Mouse (Mus musculus): Measurements from ENCODE around the gene Zfp830.

DNA sequence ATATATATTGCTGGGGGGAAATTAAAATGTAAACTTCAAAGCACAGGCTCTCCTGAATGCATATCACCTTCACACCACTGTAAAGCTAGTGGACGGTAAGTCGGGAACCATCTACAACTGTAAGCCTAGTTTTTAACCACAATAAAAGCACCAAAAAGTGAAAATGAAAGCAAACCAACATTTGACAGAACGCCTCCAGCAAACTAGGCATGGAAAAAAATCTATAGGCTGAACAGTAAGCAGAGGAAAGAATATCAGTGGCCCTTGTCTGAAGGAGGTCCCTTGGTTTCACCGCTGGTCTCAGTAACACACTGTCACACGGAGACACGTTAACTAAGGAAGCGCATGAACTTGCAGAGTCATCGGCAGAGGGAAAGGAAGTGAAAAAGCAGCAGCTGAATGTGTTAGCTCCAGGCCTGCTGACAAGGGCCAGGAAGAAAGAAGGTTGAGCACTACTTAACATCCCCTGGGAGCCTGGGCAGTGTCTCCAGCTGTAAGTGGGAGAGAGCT is 17.2 kb upstream of the Zfp830 start:
- no peak for TF ChIP-seq CTCF (IDR thresholded peaks at IDR 0.05)
- no peak for TF ChIP-seq POLR2A (IDR thresholded peaks at IDR 0.05; ENCODE audit: insufficient read depth, low read depth, low read length)
- no peak for TF ChIP-seq EP300 (IDR thresholded peaks at IDR 0.05; ENCODE audit: insufficient read depth, low read depth, low read length)
